Mouse (Mus musculus) embryo, embryonic 9.5 days (tissue): Measurements from ENCODE around the gene Cpa4.
A peak's percentile ranks its signal among the peaks of the same experiment; 100 is the strongest.

ENCODE experiments used
- DNase-seq: peaks from one replicate; pipeline ENCODE4 v3.0.0-alpha.2; 2017; ENCODE audit errors: extremely low spot score

Gene Cpa4

GRCm38 (mm10) chr6:30551644-30552580 is 16.3 kb upstream of the Cpa4 start:
- peak; percentile 73 for DNase-seq

- DNase-seq, result no peak
These were observed 15.5 kb upstream of the Cpa4 start for GRCm38 (mm10) chr6:30552628-30553027.

GRCm38 (mm10) chr6:30553381-30554010 is 14.7 kb upstream of the Cpa4 start:
- no peak for DNase-seq

GRCm38 (mm10) chr6:30554092-30554491 is 14.1 kb upstream of the Cpa4 start:
- no peak for DNase-seq

DNA sequence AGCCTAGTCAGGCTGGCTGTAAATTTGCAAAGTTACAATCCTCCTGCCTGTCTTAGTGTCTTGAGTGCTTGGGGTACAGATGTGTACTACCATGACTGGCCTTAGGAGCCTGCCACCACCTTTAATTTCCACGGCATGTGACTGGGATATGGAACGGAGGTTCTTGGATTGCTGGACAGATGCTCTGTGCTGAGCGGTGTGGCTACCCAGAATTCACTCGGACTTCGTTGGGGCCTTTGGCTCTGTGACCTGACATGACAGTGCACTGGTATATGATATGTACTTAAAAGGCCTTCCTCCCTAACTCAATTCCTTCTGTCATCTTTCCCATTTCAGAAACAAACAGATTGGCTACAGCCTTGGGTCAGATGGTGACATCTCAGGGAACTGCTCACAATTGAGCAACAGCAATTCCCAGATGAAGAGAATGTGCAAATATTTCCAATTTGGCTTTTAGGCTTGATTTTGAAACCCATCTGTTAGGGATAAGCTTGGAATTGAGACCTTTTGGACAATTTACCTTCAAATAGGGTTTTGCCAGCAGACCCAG is 13.5 kb upstream of the Cpa4 start:
- DNase-seq, result no peak

GRCm38 (mm10) chr6:30556080-30556479 is 12.1 kb upstream of the Cpa4 start:
- no peak for DNase-seq

DNA sequence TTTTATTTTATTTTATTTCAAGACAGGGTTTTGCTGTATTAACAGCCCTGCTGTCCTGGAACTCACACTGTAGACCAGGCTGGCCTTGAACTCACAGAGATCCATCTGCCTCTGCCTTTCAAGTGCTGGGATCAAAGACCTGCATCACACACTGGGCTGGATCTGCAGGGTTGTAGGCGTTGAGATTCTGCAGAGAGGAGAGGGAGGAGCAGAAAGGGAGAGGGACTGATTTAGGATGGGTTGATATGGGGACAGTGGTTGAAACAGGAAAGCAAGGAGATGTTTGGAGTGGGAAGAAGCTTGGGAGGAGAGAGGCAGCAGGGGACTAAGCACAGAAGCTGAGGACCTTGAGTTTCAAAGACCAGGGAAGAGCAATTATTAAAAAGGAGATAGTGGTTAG is 8.4 kb upstream of the Cpa4 start:
- no peak for DNase-seq

- DNase-seq, result no peak
These were observed 6.0 kb upstream of the Cpa4 start for GRCm38 (mm10) chr6:30562132-30562531.

GRCm38 (mm10) chr6:30563575-30563974 is 4.6 kb upstream of the Cpa4 start:
- no peak for DNase-seq

DNA sequence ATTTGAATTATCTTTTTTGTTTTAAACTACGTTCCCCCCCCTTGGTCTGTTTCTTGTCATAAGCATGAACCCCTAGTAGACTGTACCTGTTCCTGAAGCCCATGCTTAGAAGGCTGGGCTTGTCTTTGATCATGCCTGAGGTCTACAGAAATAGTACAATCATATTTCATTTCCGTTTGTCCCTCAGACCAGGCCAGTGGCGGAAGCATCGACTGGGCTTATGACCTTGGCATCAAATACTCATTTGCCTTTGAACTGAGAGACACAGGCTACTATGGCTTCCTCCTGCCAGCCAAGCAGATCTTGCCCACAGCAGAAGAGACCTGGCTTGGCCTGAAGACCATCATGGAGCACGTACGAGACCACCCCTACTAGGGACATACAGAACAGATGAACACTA is 4.1 kb upstream of the Cpa4 start:
- no peak for DNase-seq

DNA sequence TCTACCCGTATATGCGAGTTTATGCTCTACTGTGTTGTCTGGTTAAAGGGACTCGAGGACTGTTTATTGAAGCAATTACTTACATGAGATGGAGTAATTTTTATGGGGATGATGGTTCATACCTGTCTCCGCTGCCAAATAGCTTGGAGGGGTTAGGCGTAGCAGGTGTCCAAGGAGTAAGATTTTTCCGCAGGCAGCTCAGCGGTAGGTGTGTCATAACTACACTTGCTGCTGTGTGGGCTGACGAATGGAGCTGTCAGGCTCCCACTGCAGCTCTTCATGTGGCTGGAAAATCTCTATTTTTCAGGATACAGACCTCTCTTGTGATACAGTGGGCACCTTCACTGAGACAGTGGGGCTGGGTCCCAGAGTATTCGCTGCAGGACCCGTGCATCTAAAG is 1.2 kb downstream of the Cpa4 start:
- DNase-seq, result no peak

DNA sequence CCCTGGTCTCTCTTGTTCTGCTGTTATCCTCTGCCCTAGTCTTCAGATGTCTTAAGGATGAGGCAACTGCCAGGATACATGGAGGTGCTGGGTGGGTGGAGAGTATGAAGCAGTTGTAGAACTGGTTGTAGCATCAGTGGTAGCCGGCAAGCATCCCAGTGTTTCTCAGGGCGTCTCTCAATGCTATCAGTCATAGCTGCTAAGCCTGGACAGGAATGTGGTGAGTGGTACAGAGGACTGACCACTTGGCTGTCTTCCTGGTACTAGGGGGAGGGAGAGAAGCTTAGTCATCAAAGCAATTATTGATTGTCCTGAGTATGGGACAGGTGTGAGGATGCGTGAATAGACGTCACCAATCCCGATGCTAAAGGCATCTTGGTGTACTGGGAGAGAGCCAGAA is 1.8 kb downstream of the Cpa4 start:
- no peak for DNase-seq

DNA sequence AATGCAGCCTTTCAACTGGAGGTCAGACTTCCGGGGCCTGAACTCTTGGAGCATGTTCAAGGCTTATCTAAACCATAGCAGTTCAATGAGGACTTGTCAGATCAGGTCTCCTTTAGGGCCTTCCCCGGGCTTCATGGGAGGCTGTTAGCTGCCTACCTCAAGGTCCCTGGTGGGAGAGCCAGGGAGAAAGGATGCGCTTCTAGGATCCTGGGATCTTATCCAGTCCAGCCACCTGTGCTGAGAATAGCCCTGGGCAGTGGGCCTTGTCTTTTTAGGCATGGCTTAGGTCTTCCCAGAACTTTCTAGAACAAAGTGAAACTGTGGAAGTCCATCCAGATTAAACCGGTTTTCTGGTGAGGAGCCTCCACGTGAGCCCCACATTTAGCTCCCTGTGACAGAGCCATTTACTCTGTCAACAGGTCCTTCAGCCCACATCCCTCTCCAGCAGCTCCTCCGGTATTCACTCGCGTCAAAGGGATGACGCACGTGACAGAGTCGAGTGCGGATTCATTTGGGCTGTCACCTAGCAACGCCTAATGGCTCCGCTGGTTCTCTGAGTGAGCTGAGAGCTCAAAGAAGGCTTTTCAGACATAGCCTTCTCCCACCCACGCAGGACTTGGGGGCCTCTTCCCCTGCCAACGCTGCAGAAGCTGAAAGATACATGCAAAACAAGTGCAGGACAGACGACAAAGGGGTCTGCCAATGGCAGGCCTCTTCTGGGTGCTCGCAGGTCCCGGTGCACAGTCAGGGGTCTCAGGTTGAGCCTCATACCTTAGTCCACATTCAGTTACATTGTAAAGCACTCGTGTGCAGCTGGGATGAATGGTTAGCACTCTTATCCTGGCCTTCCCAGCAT is 4.5 kb downstream of the Cpa4 start:
- no peak for DNase-seq

- no peak for DNase-seq
These were observed 5.2 kb downstream of the Cpa4 start for GRCm38 (mm10) chr6:30573380-30573779.

GRCm38 (mm10) chr6:30574945-30575344 is 6.8 kb downstream of the Cpa4 start:
- DNase-seq, result no peak

GRCm38 (mm10) chr6:30576477-30577203 is 8.5 kb downstream of the Cpa4 start:
- no peak for DNase-seq

DNA sequence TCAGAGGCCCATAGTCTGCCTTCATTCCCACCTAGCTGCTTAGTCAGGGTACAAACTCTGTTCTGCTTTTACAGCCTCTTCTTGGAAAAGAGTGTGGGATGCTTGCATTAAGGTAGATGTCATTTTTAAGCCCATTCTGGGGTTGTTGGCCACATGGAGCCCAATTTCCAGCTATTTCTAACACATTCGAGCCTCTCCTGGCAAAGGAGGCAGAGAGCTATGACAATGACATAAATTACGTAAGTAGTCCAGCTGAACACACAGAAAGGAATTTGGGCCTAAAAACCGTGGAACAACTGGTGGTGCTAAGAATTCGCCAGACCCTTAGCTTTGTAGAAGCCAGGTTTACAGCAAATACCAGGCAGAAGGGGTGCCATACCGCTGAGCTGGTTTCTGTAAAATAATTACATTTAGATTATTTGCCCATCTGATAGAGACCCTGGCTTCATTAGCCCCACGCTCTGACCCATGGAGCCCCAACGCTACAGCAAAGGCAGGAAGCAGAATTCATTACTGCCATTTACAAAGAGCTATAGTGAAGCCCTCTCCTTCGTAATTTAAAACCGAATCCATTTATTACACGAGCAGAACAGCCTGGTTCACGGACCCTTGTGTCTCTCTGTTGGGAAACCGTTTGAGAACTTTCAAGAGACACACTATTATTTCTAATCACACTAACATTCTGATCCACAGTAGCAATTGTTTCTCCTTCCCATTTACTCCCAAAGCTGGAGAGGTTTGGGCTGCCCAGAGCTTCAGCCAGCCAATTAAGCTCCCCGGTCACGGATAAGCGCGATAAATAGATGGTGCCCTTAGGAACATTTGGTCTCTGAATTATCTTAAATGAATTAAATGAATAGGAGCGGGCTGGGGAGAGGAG is 12.0 kb downstream of the Cpa4 start:
- no peak for DNase-seq

DNA sequence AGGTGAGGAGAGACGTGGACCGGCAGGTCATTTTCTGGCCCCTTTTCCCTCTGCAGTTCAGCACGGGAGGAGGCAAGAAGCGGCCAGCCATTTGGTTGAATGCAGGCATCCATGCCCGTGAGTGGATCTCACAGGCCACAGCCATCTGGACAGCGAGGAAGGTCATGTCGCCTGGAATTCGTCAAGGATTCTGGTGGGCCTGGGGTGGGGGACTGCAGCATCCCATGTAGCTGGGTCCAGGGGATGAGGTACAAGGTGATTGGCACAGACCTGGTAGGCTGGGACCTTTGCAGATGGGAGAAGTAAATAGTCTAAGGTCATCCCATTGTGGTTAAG is 12.6 kb downstream of the Cpa4 start:
- no peak for DNase-seq

DNA sequence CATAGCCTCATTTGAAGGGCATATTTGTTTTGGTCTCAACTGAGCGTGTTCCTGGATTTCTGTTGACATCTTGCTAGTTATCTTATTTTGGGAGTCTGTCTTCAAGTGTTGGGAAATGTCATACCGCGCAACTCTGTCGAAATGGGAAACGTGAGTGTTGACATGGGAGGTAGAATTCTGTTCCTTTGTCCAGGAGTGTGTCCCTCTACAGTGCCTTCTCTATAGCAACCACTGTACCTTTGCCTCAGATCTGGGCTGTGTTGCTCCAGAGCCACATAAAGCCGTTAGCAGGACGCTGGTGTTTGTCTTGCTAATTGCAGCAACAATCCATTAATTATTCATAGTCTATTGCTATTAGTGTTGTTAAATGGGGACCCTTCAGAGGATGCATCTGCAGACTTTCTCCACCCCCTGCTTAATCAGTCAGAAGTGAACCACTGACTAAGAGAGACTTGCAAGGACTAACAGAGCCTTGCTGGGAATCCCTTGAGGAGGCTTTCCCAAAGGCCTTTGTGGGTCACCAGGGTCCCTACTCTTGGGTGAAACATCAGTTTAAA is 18.8 kb downstream of the Cpa4 start:
- no peak for DNase-seq

DNA sequence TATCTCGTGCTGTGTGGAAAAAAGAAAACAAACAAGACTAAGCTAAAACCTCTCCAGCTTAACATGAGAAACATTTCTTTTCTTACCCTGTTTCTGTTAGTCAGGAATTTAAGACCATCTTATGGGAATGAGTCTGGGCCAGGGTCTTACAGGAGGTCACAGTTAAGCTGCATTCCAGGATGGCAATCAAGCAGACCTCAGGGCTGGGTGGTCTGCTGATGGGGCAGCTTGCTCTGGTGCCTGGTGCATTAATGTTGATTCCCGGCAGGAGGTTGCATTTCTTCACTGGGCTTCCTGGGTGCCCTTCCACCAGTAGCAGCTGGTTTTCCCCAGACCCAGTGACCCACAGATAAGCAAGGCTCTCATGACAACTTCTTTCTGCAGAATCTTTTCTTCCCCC is 21.6 kb downstream of the Cpa4 start:
- DNase-seq, result peak; percentile 44
